22 mouse cellular contexts compared by ENCODE assay signal in the genomic region with DNA sequence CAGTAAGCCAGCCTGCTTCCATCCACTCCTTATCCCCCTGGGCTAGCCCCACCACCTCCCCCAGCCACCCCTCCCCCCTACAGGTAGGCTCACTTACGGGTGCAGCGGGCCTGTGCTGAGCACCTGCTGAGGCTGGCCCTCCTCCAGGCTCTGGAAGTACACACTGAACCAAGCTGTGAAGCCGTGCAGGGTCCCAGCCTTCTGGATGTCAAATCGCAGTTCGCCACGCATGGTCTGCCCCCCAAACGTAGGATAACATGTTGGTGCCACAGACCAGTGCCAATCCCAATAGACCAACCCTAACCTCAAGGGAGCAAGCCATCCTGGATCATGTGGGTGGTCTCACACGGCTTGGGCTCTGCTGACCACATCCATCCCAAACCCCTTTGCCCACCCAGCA. TPM values are rescaled to one million over a fixed set of nuclear protein-coding genes. Genes with fewer than 3 reads are reported as not detected.
DNase-seq lines count a peak whose midpoint lies in the region; ATAC-seq and TF ChIP-seq lines count a peak whose summit lies in the region.
"Had no signal": no experiment of that assay in that cellular context is flagged by ENCODE, and none has a peak within 500 bp of the region (broad histone marks: within the 10 kb centered on the region; RNA-seq: fewer than 3 reads in every experiment).

No protein-coding gene starts in this region.

- no peak for TF ChIP-seq CTCF in midbrain, postnatal 0 days (IDR thresholded peaks at IDR 0.05)

- peak; percentile 66 for DNase-seq in heart, embryonic 10.5 days (ENCODE audit: low spot score)
- no peak for DNase-seq in heart, postnatal 10 days
- peak; percentile 5 for DNase-seq in midbrain, embryonic 10.5 days (ENCODE audit: low spot score)
- no peak for DNase-seq in midbrain, postnatal 0 days (ENCODE audit: low spot score)
- peak; percentile 44 for DNase-seq in testis, postnatal 10 days (ENCODE audit: low spot score)
- no peak for DNase-seq in testis, postnatal 14 days (ENCODE audit: low spot score)
- no peak for DNase-seq in layer of hippocampus, postnatal 36 days
- DNase-seq: adrenal gland, adult 2 months; adrenal gland, postnatal 25 days; cerebellum, adult 18-20 months; cerebellum, adult 9-11 months; cerebellum, postnatal 36 days; gastrocnemius, adult 2 months; gastrocnemius, postnatal 25 days had no signal

- H3K9ac ChIP-seq in midbrain, postnatal 0 days (replicated peaks; ENCODE audit: low read length, poor library complexity, severe bottlenecking) = no peak overlapping the region
- H3K9ac ChIP-seq: embryonic facial prominence, embryonic 15.5 days; heart, embryonic 15.5 days; hindbrain, embryonic 15.5 days had no signal

- no peaks in the 10 kb centered on the region for H3K27me3 ChIP-seq in heart, embryonic 10.5 days (ENCODE audit: insufficient read depth, poor library complexity, severe bottlenecking)
- H3K27me3 ChIP-seq in midbrain, embryonic 10.5 days (ENCODE audit: low read depth, poor library complexity, severe bottlenecking) = no peaks in the 10 kb centered on the region
- no peaks in the 10 kb centered on the region for H3K27me3 ChIP-seq in midbrain, postnatal 0 days (ENCODE audit: insufficient read depth, low read length)
- H3K27me3 ChIP-seq: CH12.LX; embryonic facial prominence, embryonic 15.5 days; heart, embryonic 15.5 days; hindbrain, embryonic 15.5 days had no signal

- no peaks in the 10 kb centered on the region for H3K4me1 ChIP-seq in heart, embryonic 10.5 days
- no peaks in the 10 kb centered on the region for H3K4me1 ChIP-seq in midbrain, embryonic 10.5 days
- no peaks in the 10 kb centered on the region for H3K4me1 ChIP-seq in midbrain, postnatal 0 days (ENCODE audit: insufficient read depth, low read length)
- H3K4me1 ChIP-seq: embryonic facial prominence, embryonic 15.5 days; forebrain, embryonic 10.5 days; heart, embryonic 15.5 days; hindbrain, embryonic 15.5 days had no signal

- 89% methylated on average over 8 of the region's 8 CpGs for WGBS in heart, embryonic 10.5 days
- 96% methylated on average over 8 of the region's 8 CpGs for WGBS in midbrain, embryonic 10.5 days
- 94% methylated on average over 8 of the region's 8 CpGs for WGBS in midbrain, postnatal 0 days

- H3K9me3 ChIP-seq in heart, embryonic 10.5 days = peaks cover 2% of the 10 kb centered on the region
- peaks cover 7% of the 10 kb centered on the region for H3K9me3 ChIP-seq in midbrain, embryonic 10.5 days (replicated peaks)
- no peaks in the 10 kb centered on the region for H3K9me3 ChIP-seq in midbrain, postnatal 0 days (ENCODE audit: low read length)
- H3K9me3 ChIP-seq: embryonic facial prominence, embryonic 15.5 days; hindbrain, embryonic 15.5 days had no signal

- no peak overlapping the region for H3K4me3 ChIP-seq in heart, embryonic 10.5 days
- no peak overlapping the region for H3K4me3 ChIP-seq in midbrain, embryonic 10.5 days
- H3K4me3 ChIP-seq in midbrain, postnatal 0 days (ENCODE audit: low read depth, low read length) = no peak overlapping the region
- H3K4me3 ChIP-seq: embryonic facial prominence, embryonic 15.5 days; erythroblast, embryonic 14.5 days; forebrain, embryonic 10.5 days; gastrocnemius, adult 2 months; heart, embryonic 15.5 days; hindbrain, embryonic 15.5 days had no signal

- peaks cover 74% of the 10 kb centered on the region for H3K36me3 ChIP-seq in heart, embryonic 10.5 days
- H3K36me3 ChIP-seq in midbrain, embryonic 10.5 days = peaks cover 72% of the 10 kb centered on the region
- peaks cover 44% of the 10 kb centered on the region for H3K36me3 ChIP-seq in midbrain, postnatal 0 days (ENCODE audit: insufficient read depth, low read length)

- no peak overlapping the region for H3K4me2 ChIP-seq in midbrain, postnatal 0 days (ENCODE audit: low read depth, low read length, poor library complexity, severe bottlenecking)
- H3K4me2 ChIP-seq: embryonic facial prominence, embryonic 15.5 days; heart, embryonic 15.5 days; hindbrain, embryonic 15.5 days had no signal

- intact Hi-C loops in heart, postnatal 10 days (cut with DNase I) = loop anchor here (10.0 kb wide), 1 partner anchor 324 kb away; no protein-coding TSS in a partner anchor

- H3K27ac ChIP-seq in heart, embryonic 10.5 days = no peak overlapping the region
- H3K27ac ChIP-seq in midbrain, embryonic 10.5 days (replicated peaks) = no peak overlapping the region
- H3K27ac ChIP-seq in midbrain, postnatal 0 days (ENCODE audit: low read depth, low read length) = no peak overlapping the region
- H3K27ac ChIP-seq: embryonic facial prominence, embryonic 15.5 days; forebrain, embryonic 10.5 days; gastrocnemius, adult 2 months; heart, embryonic 15.5 days; hindbrain, embryonic 15.5 days had no signal

- ATAC-seq in midbrain, postnatal 0 days (ENCODE audit: low FRiP score) = no peak
- ATAC-seq: forebrain, embryonic 14.5 days had no signal

RNA-seq across cellular contexts. Expression of gene Prmt2, which starts 28.4 kb away (rescaled TPM):
- 57.3 and 63.0 TPM in 2 replicates for polyA plus RNA-seq in heart, embryonic 10.5 days (2016; fragmentation: Nextera tagmentation; extraction: Ambion mirVana)
- 10 to 100 TPM; 16.5 to 21.9 TPM for total RNA-seq in heart, postnatal 10 days (2021)
- 72.6 and 94.9 TPM in 2 replicates for polyA plus RNA-seq in midbrain, embryonic 10.5 days (2016; fragmentation: Nextera tagmentation; extraction: Ambion mirVana)
- 173 and 174 TPM in 2 replicates for total RNA-seq in midbrain, postnatal 0 days (2014; rRNA removed)
- polyA plus RNA-seq in midbrain, postnatal 0 days (2015; fragmentation: Nextera tagmentation; extraction: Ambion mirVana) = 326 and 342 TPM in 2 replicates
- total RNA-seq in layer of hippocampus, postnatal 36 days (2021) = 10 to 100 TPM; 75.6 to 83.2 TPM

RNA-seq across cellular contexts. Expression of gene S100b, which starts 44.4 kb away (rescaled TPM):
- polyA plus RNA-seq in heart, embryonic 10.5 days (2016; fragmentation: Nextera tagmentation; extraction: Ambion mirVana) = 0.10 and 0.11 TPM in 2 replicates
- 1 to 10 TPM; 3.2 to 7.7 TPM for total RNA-seq in heart, postnatal 10 days (2021)
- not detected in 2 replicates for polyA plus RNA-seq in midbrain, embryonic 10.5 days (2016; fragmentation: Nextera tagmentation; extraction: Ambion mirVana)
- total RNA-seq in midbrain, postnatal 0 days (2014; rRNA removed) = 8.9 and 12.9 TPM in 2 replicates
- polyA plus RNA-seq in midbrain, postnatal 0 days (2015; fragmentation: Nextera tagmentation; extraction: Ambion mirVana) = 7.7 and 8.8 TPM in 2 replicates
- total RNA-seq in layer of hippocampus, postnatal 36 days (2021) = 100 to 1,000 TPM; 114 to 128 TPM
- total RNA-seq: CH12.LX; granulocyte monocyte progenitor cell, adult 5-6 weeks had no signal
- polyA plus RNA-seq: erythroblast, embryonic 14.5 days; forebrain, embryonic 10.5 days had no signal

Comparison
In these comparisons a context has a peak if more than half of its experiments do, and no peak if none do; other contexts are left out.
1. DNase-seq: peak in heart, embryonic 10.5 days (single experiment), midbrain, embryonic 10.5 days (single experiment) and testis, postnatal 10 days (single experiment); none in heart, postnatal 10 days (0 of 2), midbrain, postnatal 0 days (single experiment), testis, postnatal 14 days (single experiment) and layer of hippocampus, postnatal 36 days (0 of 2).